Mouse (Mus musculus) midbrain, embryonic 15.5 days (tissue): ENCODE measurements at regions not wholly inside any gene's neighbourhood (a gene's known extent, or its start where the extent isn't known, plus 50 kb on each side); places are given as distances from the start of the nearest gene placed in this dataset.
"Not testable (repeated sequence)": the region's sequence is repeated elsewhere in the genome, so short reads cannot be mapped to it uniquely, and the experiment has no call there.

Experiments
- ATAC-seq: fragments of 200-750 bp; cut with Nextera tagmentation; replicated peaks from 2 replicates; pipeline ENCODE4 v1.8.0; 2017; ENCODE audit warnings: moderate TSS enrichment
- H3K27ac ChIP-seq: fragments of 300-500 bp; sonication (generic); 2 replicates; pipeline ENCODE4 v1.5.1; 2015; ENCODE audit warnings: mild to moderate bottlenecking, inconsistent platforms
- H3K27me3 ChIP-seq: fragments of 300-500 bp; sonication (generic); replicated peaks from 2 replicates; pipeline ENCODE4 v1.6.1; 2015; ENCODE audit warnings: inconsistent platforms
- H3K36me3 ChIP-seq: fragments of 300-500 bp; sonication (generic); replicated peaks from 2 replicates; pipeline ENCODE4 v1.6.1; 2015; ENCODE audit warnings: inconsistent platforms
- H3K4me1 ChIP-seq: fragments of 300-500 bp; sonication (generic); 2 replicates; pipeline ENCODE4 v1.6.1; 2015; ENCODE audit warnings: inconsistent platforms
- H3K4me2 ChIP-seq: fragments of 300-500 bp; sonication (generic); 2 replicates; pipeline ENCODE4 v1.6.1; 2015; ENCODE audit warnings: inconsistent platforms, mild to moderate bottlenecking, moderate library complexity
- H3K4me3 ChIP-seq: fragments of 300-500 bp; sonication (generic); 2 replicates; pipeline ENCODE4 v1.5.1; 2015; ENCODE audit warnings: mild to moderate bottlenecking, inconsistent platforms
- H3K9ac ChIP-seq: fragments of 300-500 bp; sonication (generic); 2 replicates; pipeline ENCODE4 v1.6.1; 2015; ENCODE audit warnings: mild to moderate bottlenecking, inconsistent platforms
- H3K9me3 ChIP-seq: fragments of 300-500 bp; sonication (generic); 2 replicates; pipeline ENCODE4 v1.6.1; 2016; ENCODE audit warnings: inconsistent platforms
- WGBS: fragments of 180-500 bp; shearing (Covaris S2); methylation state at CpG from one replicate; pipeline ENCODE4 v1.1.7; 2015; ENCODE audit warnings: mixed read lengths; 5-methylcytosine and 5-hydroxymethylcytosine counted together

GRCm38 (mm10) chr6:75089971-75090370 is 1407.6 kb downstream of the Gm9008 start:
- no peak overlapping the region for H3K4me3 ChIP-seq
- no peaks in the 10 kb centered on the region for H3K4me1 ChIP-seq
- no peak overlapping the region for H3K4me2 ChIP-seq
- H3K27me3 ChIP-seq: no peaks in the 10 kb centered on the region
- H3K9ac ChIP-seq: no peak overlapping the region
- no peaks in the 10 kb centered on the region for H3K36me3 ChIP-seq
- H3K9me3 ChIP-seq: no peaks in the 10 kb centered on the region
- no peak for ATAC-seq
- no peak overlapping the region for H3K27ac ChIP-seq
- WGBS: 58% methylated on average over 2 of the region's 2 CpGs

DNA sequence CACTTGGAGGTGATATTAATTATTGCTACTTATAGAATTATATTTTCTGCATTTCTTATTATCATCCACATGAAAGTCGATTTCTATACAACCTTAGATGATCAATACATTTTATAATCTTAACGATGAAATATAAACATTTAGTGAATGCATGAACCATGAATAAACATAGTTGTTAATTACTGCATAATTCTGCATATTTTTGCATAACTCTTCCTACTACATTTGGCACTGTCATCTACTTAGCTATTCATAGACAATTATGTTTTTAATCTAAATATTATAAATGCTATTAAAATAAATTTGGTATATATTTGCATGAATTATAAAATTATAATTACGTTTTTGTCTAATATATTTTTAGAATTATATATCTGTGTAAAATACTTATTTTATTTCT is 1429.8 kb downstream of the Gm9008 start:
- WGBS: 81% methylated on average over 3 of the region's 3 CpGs
- Histone ChIP-seq H3K27ac (no peak overlapping the region), H3K9ac (no peak overlapping the region), H3K9me3 (no peaks in the 10 kb centered on the region), H3K36me3 (no peaks in the 10 kb centered on the region), H3K4me2 (no peak overlapping the region), H3K4me1 (no peaks in the 10 kb centered on the region), H3K4me3 (no peak overlapping the region), H3K27me3 (no peaks in the 10 kb centered on the region)
- no peak for ATAC-seq

DNA sequence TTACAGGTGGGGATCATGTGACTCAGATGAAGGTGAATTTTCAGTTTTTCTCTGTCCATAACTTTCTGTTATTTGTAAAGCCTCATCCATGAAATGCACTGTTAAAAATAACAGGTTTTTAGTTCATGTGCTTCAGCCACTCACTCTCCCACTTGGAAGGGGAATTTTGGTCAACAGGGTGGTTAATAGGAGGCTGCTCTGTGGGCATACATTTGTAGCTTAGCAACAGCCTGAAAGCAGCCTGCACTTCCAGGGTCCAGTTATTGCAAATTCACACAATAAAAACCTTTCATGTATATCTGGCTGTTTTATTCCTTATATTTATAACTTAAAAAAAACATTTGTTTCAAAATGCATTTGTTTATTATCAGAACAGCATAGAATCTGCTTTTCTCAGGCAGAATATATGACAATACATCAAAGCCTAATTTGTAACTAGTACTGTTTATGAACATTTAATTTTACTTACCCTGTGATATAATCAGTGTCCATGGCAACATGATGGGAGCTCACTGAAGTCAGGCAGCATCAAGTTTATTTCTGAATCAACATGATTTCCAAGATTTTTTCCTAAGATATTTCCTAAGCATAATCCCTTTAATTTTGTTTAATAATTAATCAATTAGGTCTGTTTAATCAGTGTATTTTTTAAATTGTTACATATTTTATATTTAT is 1455.1 kb downstream of the Gm9008 start:
- ATAC-seq: peak; percentile 83

DNA sequence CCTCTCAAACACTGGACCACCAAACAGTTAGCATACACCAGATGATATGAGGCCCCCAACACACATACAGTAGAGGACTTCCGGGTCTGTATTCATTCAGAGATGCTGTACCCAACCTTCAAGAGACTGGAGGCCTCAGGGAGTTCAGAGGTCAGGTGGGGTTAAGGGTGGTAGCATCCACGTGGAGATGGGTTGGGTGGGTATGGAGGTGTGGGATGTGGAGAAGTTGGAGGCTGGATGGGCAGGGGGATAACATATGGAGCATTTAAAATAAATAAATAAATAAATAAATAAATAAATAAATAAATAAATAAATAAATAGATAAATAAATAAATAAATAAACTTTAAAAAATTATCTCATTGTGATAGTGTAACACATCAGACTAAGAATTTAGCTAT is 1458.1 kb downstream of the Gm9008 start:
- Histone ChIP-seq H3K4me2 (no peak overlapping the region), H3K4me1 (no peaks in the 10 kb centered on the region; the same call in 1 of the 2 replicates), H3K9ac (no peak overlapping the region), H3K27ac (no peak overlapping the region), H3K36me3 (no peaks in the 10 kb centered on the region), H3K27me3 (no peaks in the 10 kb centered on the region), H3K9me3 (no peaks in the 10 kb centered on the region), H3K4me3 (no peak overlapping the region)
- no peak for ATAC-seq
- 86% methylated on average over 2 of the region's 2 CpGs for WGBS

More for the DNA sequence above, 1455.1 kb downstream of the Gm9008 start:
- no peaks in the 10 kb centered on the region for H3K9me3 ChIP-seq
- no peak overlapping the region for H3K4me3 ChIP-seq
- no peak overlapping the region for H3K4me2 ChIP-seq
- H3K9ac ChIP-seq: no peak overlapping the region
- no peaks in the 10 kb centered on the region; the same call in 1 of the 2 replicates for H3K4me1 ChIP-seq
- H3K36me3 ChIP-seq: no peaks in the 10 kb centered on the region
- no peak overlapping the region for H3K27ac ChIP-seq
- no peaks in the 10 kb centered on the region for H3K27me3 ChIP-seq

- H3K9ac ChIP-seq, H3K4me3 ChIP-seq, H3K36me3 ChIP-seq, H3K27me3 ChIP-seq, H3K4me2 ChIP-seq, H3K4me1 ChIP-seq, ATAC-seq, H3K27ac ChIP-seq, H3K9me3 ChIP-seq: not testable (repeated sequence)
- WGBS: 41% methylated on average over 1 of the region's 1 CpGs
Observed at GRCm38 (mm10) chr6:75037179-75037578, 1460.4 kb downstream of the Gm9008 start.
